22 mouse cellular contexts compared by ENCODE assay signal in the genomic region with DNA sequence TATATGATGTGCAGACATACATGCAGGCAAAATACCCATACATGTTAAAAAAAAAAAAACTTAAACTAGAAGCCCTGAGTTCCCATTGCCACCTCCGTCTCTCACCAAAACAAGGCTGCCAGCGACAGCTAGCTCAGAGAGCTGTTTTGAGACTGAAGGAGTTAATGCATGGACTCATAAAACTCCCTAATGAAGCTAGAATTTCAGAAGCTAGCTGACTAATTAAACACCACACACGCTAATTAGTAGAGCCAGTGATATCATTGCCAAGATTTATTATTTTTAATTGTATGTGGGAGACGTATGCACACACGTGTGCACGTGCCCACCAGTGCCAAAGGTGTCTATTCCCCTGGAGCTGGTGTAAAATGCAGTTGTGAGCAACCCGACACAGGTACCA. TPM values are rescaled to one million over a fixed set of nuclear protein-coding genes. Genes with fewer than 3 reads are reported as not detected.
A peak's percentile ranks its signal among the peaks of the same experiment; 100 is the strongest.
DNase-seq lines count a peak whose midpoint lies in the region; ATAC-seq and TF ChIP-seq lines count a peak whose summit lies in the region.
"Had no signal": no experiment of that assay in that cellular context is flagged by ENCODE, and none has a peak within 500 bp of the region (broad histone marks: within the 10 kb centered on the region; RNA-seq: fewer than 3 reads in every experiment).

No protein-coding gene starts in this region.

- H3K4me3 ChIP-seq in embryonic facial prominence, embryonic 15.5 days (replicated peaks) = no peak overlapping the region
- no peak overlapping the region for H3K4me3 ChIP-seq in embryonic facial prominence, embryonic 10.5 days
- H3K4me3 ChIP-seq in neural tube, embryonic 11.5 days (ENCODE audit: low read depth, low read length) = no peak overlapping the region
- H3K4me3 ChIP-seq: embryonic facial prominence, embryonic 13.5 days; forebrain, embryonic 13.5 days had no signal

- DNase-seq in embryonic facial prominence, embryonic 10.5 days (ENCODE audit: low spot score) = no peak
- peak; percentile 6 for DNase-seq in neural tube, embryonic 11.5 days (ENCODE audit: low spot score)
- DNase-seq in neural tube, embryonic 10.5 days (ENCODE audit: extremely low spot score, low spot score) = no peak
- DNase-seq in brain, embryonic 14.5 days (ENCODE audit: low read depth) = peak; percentile 61
- DNase-seq in adrenal gland, postnatal 14 days = no peak
- DNase-seq: adrenal gland, adult 8-10 months; adrenal gland, postnatal 25 days; B cell, adult 2 months; cerebellum, adult 11-12 months; cerebellum, adult 2 months; cerebellum, adult 9-10 months; cerebellum, postnatal 10 days; cerebellum, postnatal 25 days; forebrain, postnatal 0 days had no signal

- no peaks in the 10 kb centered on the region for H3K27me3 ChIP-seq in embryonic facial prominence, embryonic 15.5 days
- no peaks in the 10 kb centered on the region for H3K27me3 ChIP-seq in embryonic facial prominence, embryonic 10.5 days (replicated peaks; ENCODE audit: low read depth, poor library complexity, severe bottlenecking)
- no peaks in the 10 kb centered on the region for H3K27me3 ChIP-seq in neural tube, embryonic 11.5 days (ENCODE audit: control insufficient read depth, insufficient read depth, low read length)
- H3K27me3 ChIP-seq: CH12.LX; embryonic facial prominence, embryonic 13.5 days; forebrain, embryonic 13.5 days; Patski had no signal

- H3K9me3 ChIP-seq in embryonic facial prominence, embryonic 15.5 days (replicated peaks) = no peaks in the 10 kb centered on the region
- H3K9me3 ChIP-seq in embryonic facial prominence, embryonic 10.5 days = 0 out of 2 replicates have a peak, but pooled peaks cover 3% of the 10 kb centered on the region
- H3K9me3 ChIP-seq in neural tube, embryonic 11.5 days (ENCODE audit: control insufficient read depth, low read length) = no peaks in the 10 kb centered on the region
- H3K9me3 ChIP-seq: embryonic facial prominence, embryonic 13.5 days; forebrain, embryonic 13.5 days; G1E had no signal

- no peaks in the 10 kb centered on the region for H3K36me3 ChIP-seq in embryonic facial prominence, embryonic 15.5 days
- H3K36me3 ChIP-seq in embryonic facial prominence, embryonic 10.5 days (replicated peaks) = peaks cover 7% of the 10 kb centered on the region; the same call in 1 of the 2 replicates
- no peaks in the 10 kb centered on the region for H3K36me3 ChIP-seq in neural tube, embryonic 11.5 days (ENCODE audit: control insufficient read depth, insufficient read depth, low read length)
- H3K36me3 ChIP-seq: G1E had no signal

- TF ChIP-seq POLR2A in brain, embryonic 14.5 days (IDR thresholded peaks at IDR 0.05; ENCODE audit: borderline replicate concordance, extremely low read depth, insufficient read depth, insufficient read length, poor library complexity, severe bottlenecking) = no peak

- H3K4me1 ChIP-seq in embryonic facial prominence, embryonic 15.5 days = peaks cover 25% of the 10 kb centered on the region
- 0 out of 2 replicates have a peak, but pooled peaks cover 16% of the 10 kb centered on the region for H3K4me1 ChIP-seq in embryonic facial prominence, embryonic 10.5 days
- 0 out of 2 replicates have a peak, but pooled peaks cover 2% of the 10 kb centered on the region for H3K4me1 ChIP-seq in neural tube, embryonic 11.5 days (ENCODE audit: control insufficient read depth, insufficient read depth, low read length)

- H3K27ac ChIP-seq in embryonic facial prominence, embryonic 15.5 days (replicated peaks) = 0 out of 2 replicates have a peak overlapping the region, but pooled peaks have one; percentile 4
- H3K27ac ChIP-seq in embryonic facial prominence, embryonic 10.5 days (replicated peaks) = no peak overlapping the region
- no peak overlapping the region for H3K27ac ChIP-seq in neural tube, embryonic 11.5 days (ENCODE audit: low read depth, low read length)
- H3K27ac ChIP-seq: embryonic facial prominence, embryonic 13.5 days; forebrain, embryonic 13.5 days had no signal

- TF ChIP-seq CTCF in brain, embryonic 14.5 days (IDR thresholded peaks at IDR 0.05; ENCODE audit: borderline replicate concordance, extremely low read depth, insufficient read depth, insufficient read length) = no peak

- no peak for ATAC-seq in embryonic facial prominence, embryonic 15.5 days (ENCODE audit: insufficient number of reproducible peaks, low FRiP score, low TSS enrichment, low read depth)
- ATAC-seq in neural tube, embryonic 11.5 days (ENCODE audit: insufficient read depth, low FRiP score, low TSS enrichment) = no peak
- ATAC-seq: activated CD4-positive, CD25-positive, alpha-beta regulatory T cell, adult 4 months; CD4-positive, CD25-positive, alpha-beta regulatory T cell, adult 4 months; forebrain, embryonic 13.5 days; forebrain, postnatal 0 days; Patski had no signal

- 78% methylated on average over 7 of the region's 7 CpGs for WGBS in embryonic facial prominence, embryonic 15.5 days
- 90% methylated on average over 7 of the region's 7 CpGs for WGBS in embryonic facial prominence, embryonic 10.5 days
- 82% methylated on average over 7 of the region's 7 CpGs for WGBS in neural tube, embryonic 11.5 days

- no peak overlapping the region for H3K4me2 ChIP-seq in embryonic facial prominence, embryonic 15.5 days (replicated peaks)
- no peak overlapping the region for H3K4me2 ChIP-seq in neural tube, embryonic 11.5 days (ENCODE audit: low read depth)
- H3K4me2 ChIP-seq: embryonic facial prominence, embryonic 13.5 days; forebrain, embryonic 13.5 days had no signal

- no peak overlapping the region for H3K9ac ChIP-seq in embryonic facial prominence, embryonic 15.5 days
- no peak overlapping the region for H3K9ac ChIP-seq in neural tube, embryonic 11.5 days (ENCODE audit: low read length)
- H3K9ac ChIP-seq: embryonic facial prominence, embryonic 13.5 days; forebrain, embryonic 13.5 days; forebrain, postnatal 0 days had no signal

RNA-seq across cellular contexts. Expression of a gene that starts 42.0 kb away (rescaled TPM):
- 32.0 and 35.6 TPM in 2 replicates for polyA plus RNA-seq in embryonic facial prominence, embryonic 15.5 days (2015; fragmentation: Nextera tagmentation; extraction: Ambion mirVana)
- polyA plus RNA-seq in embryonic facial prominence, embryonic 10.5 days (2016; fragmentation: Nextera tagmentation; extraction: Ambion mirVana) = 64.6 and 66.1 TPM in 2 replicates
- 55.5 and 57.3 TPM in 2 replicates for polyA plus RNA-seq in neural tube, embryonic 11.5 days (2014; fragmentation: Nextera tagmentation; extraction: Ambion mirVana)
- 44.0 and 58.5 TPM in 2 replicates for polyA plus RNA-seq in brain, embryonic 14.5 days (2012; rRNA removed)
- total RNA-seq in adrenal gland, postnatal 14 days (2021) = 31.1 and 38.5 TPM in 2 replicates
- polyA plus RNA-seq: G1E had no signal

Comparison
In these comparisons a context has a peak if more than half of its experiments do, and no peak if none do; other contexts are left out.
1. DNase-seq: peak in neural tube, embryonic 11.5 days (single experiment) and brain, embryonic 14.5 days (single experiment); none in embryonic facial prominence, embryonic 10.5 days (single experiment), neural tube, embryonic 10.5 days (single experiment) and adrenal gland, postnatal 14 days (single experiment).